Mouse (Mus musculus): ENCODE data around the gene D6Wsu163e.

GRCm38 (mm10) chr6:126961371-126962018 lies 21.7 kb downstream of the D6Wsu163e start:
- TF ChIP-seq CTCF (IDR thresholded peaks at IDR 0.05; ENCODE audit: extremely low read depth, insufficient read depth, low read length), result no peak
- TF ChIP-seq POLR2A (IDR thresholded peaks at IDR 0.05; ENCODE audit: extremely low read depth, insufficient read depth, low read length), result no peak
